In genomic region chr2:26582741-26583140, GRCm38 (mm10) we compare ENCODE assay signal across 11 mouse cellular contexts. TPM values are rescaled to one million over a fixed set of nuclear protein-coding genes. Genes with fewer than 3 reads are reported as not detected.
DNase-seq lines count a peak whose midpoint lies in the region; ATAC-seq and TF ChIP-seq lines count a peak whose summit lies in the region.
"Had no signal": no experiment of that assay in that cellular context is flagged by ENCODE, and none has a peak within 500 bp of the region (broad histone marks: within the 10 kb centered on the region; RNA-seq: fewer than 3 reads in every experiment).

No protein-coding gene starts in this region.

- H3K4me1 ChIP-seq in heart, embryonic 13.5 days: peaks cover 57% of the 10 kb centered on the region
- H3K4me1 ChIP-seq in megakaryocyte, embryonic 14.5 days: peaks cover 97% of the 10 kb centered on the region
- peaks cover 6% of the 10 kb centered on the region; the same call in 1 of the 2 replicates for H3K4me1 ChIP-seq in intestine, embryonic 14.5 days (replicated peaks; ENCODE audit: control insufficient read depth, insufficient read depth, low read length)
- peaks cover 7% of the 10 kb centered on the region for H3K4me1 ChIP-seq in small intestine, adult 2 months (ENCODE audit: control insufficient read depth, insufficient read depth, insufficient read length, low read length)

- H3K27me3 ChIP-seq in heart, embryonic 13.5 days (replicated peaks): no peaks in the 10 kb centered on the region
- H3K27me3 ChIP-seq in megakaryocyte, embryonic 14.5 days (replicated peaks): peaks cover 58% of the 10 kb centered on the region
- no peaks in the 10 kb centered on the region for H3K27me3 ChIP-seq in intestine, embryonic 14.5 days (replicated peaks; ENCODE audit: control insufficient read depth, insufficient read depth, low read length)
- H3K27me3 ChIP-seq in small intestine, adult 2 months (ENCODE audit: control insufficient read depth, insufficient read depth, low read length): no peaks in the 10 kb centered on the region; the same call in 1 of the 2 replicates

- TF ChIP-seq CTCF in small intestine, adult 2 months (IDR thresholded peaks at IDR 0.05; ENCODE audit: extremely low read depth, insufficient read length, insufficient replicate concordance, low read depth, low read length): no peak

- H3K4me3 ChIP-seq in heart, embryonic 13.5 days: no peak overlapping the region
- peak overlapping the region; percentile 29 for H3K4me3 ChIP-seq in megakaryocyte, embryonic 14.5 days (replicated peaks)
- no peak overlapping the region for H3K4me3 ChIP-seq in intestine, embryonic 14.5 days (ENCODE audit: low read depth, low read length)
- peak overlapping the region; percentile 14 for H3K4me3 ChIP-seq in small intestine, adult 2 months (ENCODE audit: low read depth, low read length)

- H3K9me3 ChIP-seq in heart, embryonic 13.5 days: no peaks in the 10 kb centered on the region
- H3K9me3 ChIP-seq in megakaryocyte, embryonic 14.5 days: no peaks in the 10 kb centered on the region
- H3K9me3 ChIP-seq in intestine, embryonic 14.5 days (ENCODE audit: control insufficient read depth, low read length): no peaks in the 10 kb centered on the region

- peak overlapping the region; percentile 89; the same call in 1 of the 2 replicates for H3K9ac ChIP-seq in heart, embryonic 13.5 days
- no peak overlapping the region for H3K9ac ChIP-seq in intestine, embryonic 14.5 days (ENCODE audit: low read length)

- WGBS in heart, embryonic 13.5 days: 64% methylated on average over 7 of the region's 7 CpGs
- WGBS in intestine, embryonic 14.5 days: 85% methylated on average over 7 of the region's 7 CpGs
- WGBS in small intestine, adult 2 months: 68% methylated on average over 7 of the region's 7 CpGs

- no peaks in the 10 kb centered on the region for H3K36me3 ChIP-seq in heart, embryonic 13.5 days
- H3K36me3 ChIP-seq in megakaryocyte, embryonic 14.5 days (replicated peaks; ENCODE audit: low read length): peaks cover 6% of the 10 kb centered on the region
- no peaks in the 10 kb centered on the region for H3K36me3 ChIP-seq in intestine, embryonic 14.5 days (ENCODE audit: control insufficient read depth, insufficient read depth, low read length)
- no peaks in the 10 kb centered on the region for H3K36me3 ChIP-seq in small intestine, adult 2 months (ENCODE audit: control insufficient read depth, insufficient read depth, low read length)

- no peak for TF ChIP-seq POLR2A in small intestine, adult 2 months (IDR thresholded peaks at IDR 0.05; ENCODE audit: low read depth, low read length)

- no peak for ATAC-seq in heart, embryonic 13.5 days (ENCODE audit: extremely low read depth, insufficient number of reproducible peaks, low FRiP score, low TSS enrichment)
- no peak for ATAC-seq in megakaryocyte, adult 5-6 weeks (ENCODE audit: poor library complexity, severe bottlenecking)
- no peak for ATAC-seq in intestine, embryonic 14.5 days (replicated peaks; ENCODE audit: low FRiP score, low TSS enrichment, low read depth)

- H3K27ac ChIP-seq in heart, embryonic 13.5 days (replicated peaks): peak overlapping the region; percentile 64
- H3K27ac ChIP-seq in intestine, embryonic 14.5 days (ENCODE audit: low read depth): peak overlapping the region; percentile 38; the same call in 1 of the 2 replicates
- peak overlapping the region; percentile 35 for H3K27ac ChIP-seq in small intestine, adult 2 months (ENCODE audit: insufficient read depth, low read depth, low read length)

- H3K4me2 ChIP-seq in heart, embryonic 13.5 days: 0 out of 2 replicates have a peak overlapping the region, but pooled peaks have one; percentile 14
- H3K4me2 ChIP-seq in intestine, embryonic 14.5 days (ENCODE audit: low read length): no peak overlapping the region

- intact Hi-C loops in heart, postnatal 25 days (cut with DNase I): loop anchor here (1.0 kb wide), 1 partner anchor 11 kb away; no protein-coding TSS in a partner anchor

- DNase-seq in heart, postnatal 25 days (ENCODE audit: low spot score): no peak
- DNase-seq in intestine, embryonic 14.5 days (ENCODE audit: low spot score): no peak
- no peak for DNase-seq in urinary bladder, adult 18-20 months (ENCODE audit: low spot score in 2 of 2)
- DNase-seq in layer of hippocampus, postnatal 10 days (ENCODE audit: low spot score in 2 of 2): no peak
- DNase-seq: cerebellum, adult 18-20 months had no signal

RNA-seq across cellular contexts. Expression of gene Egfl7, which starts 2.9 kb away (rescaled TPM):
- 170 and 185 TPM in 2 replicates for polyA plus RNA-seq in heart, embryonic 13.5 days (2015; fragmentation: Nextera tagmentation; extraction: Ambion mirVana)
- total RNA-seq in heart, postnatal 25 days (2021): 100 to 1,000 TPM; 149 to 179 TPM
- 19.7 and 90.5 TPM in 2 replicates for polyA plus RNA-seq in megakaryocyte, embryonic 14.5 days (2012; ENCODE audit: insufficient read depth, low replicate concordance)
- 1.6 and 3.1 TPM in 2 replicates for total RNA-seq in megakaryocyte, adult 5-6 weeks (2015)
- 3.7 and 3.9 TPM in 2 replicates for total RNA-seq in megakaryocyte, adult 5-6 weeks (2017)
- 129 and 135 TPM in 2 replicates for polyA plus RNA-seq in intestine, embryonic 14.5 days (2014; fragmentation: Nextera tagmentation; extraction: Ambion mirVana)
- polyA plus RNA-seq in small intestine, adult 2 months (2012; rRNA removed): 61.1 and 96.8 TPM in 2 replicates
- 100 to 1,000 TPM in 1 of 2 experiments, 10 to 100 TPM in 1; 82.2 to 102 TPM for total RNA-seq in layer of hippocampus, postnatal 10 days (2021)

RNA-seq across cellular contexts. Expression of gene Gm20532, which starts 3.7 kb away (rescaled TPM):
- polyA plus RNA-seq in heart, embryonic 13.5 days (2015; fragmentation: Nextera tagmentation; extraction: Ambion mirVana): not detected in 2 replicates
- total RNA-seq in heart, postnatal 25 days (2021): not detected
- not detected in 2 replicates for polyA plus RNA-seq in megakaryocyte, embryonic 14.5 days (2012; ENCODE audit: insufficient read depth, low replicate concordance)
- 0.36 TPM in 1 of 2 replicates, not detected in the other for total RNA-seq in megakaryocyte, adult 5-6 weeks (2015)
- total RNA-seq in megakaryocyte, adult 5-6 weeks (2017): not detected in 2 replicates
- polyA plus RNA-seq in intestine, embryonic 14.5 days (2014; fragmentation: Nextera tagmentation; extraction: Ambion mirVana): not detected in 2 replicates
- not detected in 2 replicates for polyA plus RNA-seq in small intestine, adult 2 months (2012; rRNA removed)
- not detected for total RNA-seq in layer of hippocampus, postnatal 10 days (2021)
- polyA plus RNA-seq: neural tube, embryonic 11.5 days; spleen, adult 2 months had no signal

RNA-seq across cellular contexts. Expression of gene Agpat2, which starts 21.5 kb away (rescaled TPM):
- polyA plus RNA-seq in heart, embryonic 13.5 days (2015; fragmentation: Nextera tagmentation; extraction: Ambion mirVana): 21.8 and 23.2 TPM in 2 replicates
- total RNA-seq in heart, postnatal 25 days (2021): 10 to 100 TPM; 49.7 to 51.6 TPM
- polyA plus RNA-seq in megakaryocyte, embryonic 14.5 days (2012; ENCODE audit: insufficient read depth, low replicate concordance): 34.1 and 41.8 TPM in 2 replicates
- 37.0 and 41.9 TPM in 2 replicates for total RNA-seq in megakaryocyte, adult 5-6 weeks (2015)
- total RNA-seq in megakaryocyte, adult 5-6 weeks (2017): 38.1 and 43.6 TPM in 2 replicates
- 47.5 and 53.8 TPM in 2 replicates for polyA plus RNA-seq in intestine, embryonic 14.5 days (2014; fragmentation: Nextera tagmentation; extraction: Ambion mirVana)
- polyA plus RNA-seq in small intestine, adult 2 months (2012; rRNA removed): 288 and 515 TPM in 2 replicates
- total RNA-seq in layer of hippocampus, postnatal 10 days (2021): 1 to 10 TPM; 2.1 to 2.5 TPM

RNA-seq across cellular contexts. Expression of gene Fam69b, which starts 45.5 kb away (rescaled TPM):
- 17.2 and 18.7 TPM in 2 replicates for polyA plus RNA-seq in heart, embryonic 13.5 days (2015; fragmentation: Nextera tagmentation; extraction: Ambion mirVana)
- total RNA-seq in heart, postnatal 25 days (2021): 10 to 100 TPM; 26.9 to 28.9 TPM
- 1.2 TPM in 1 of 2 replicates, not detected in the other for polyA plus RNA-seq in megakaryocyte, embryonic 14.5 days (2012; ENCODE audit: insufficient read depth, low replicate concordance)
- 0.33 TPM in 1 of 2 replicates, not detected in the other for total RNA-seq in megakaryocyte, adult 5-6 weeks (2015)
- 0.11 and 0.33 TPM in 2 replicates for total RNA-seq in megakaryocyte, adult 5-6 weeks (2017)
- 39.7 and 41.3 TPM in 2 replicates for polyA plus RNA-seq in intestine, embryonic 14.5 days (2014; fragmentation: Nextera tagmentation; extraction: Ambion mirVana)
- 5.0 and 7.7 TPM in 2 replicates for polyA plus RNA-seq in small intestine, adult 2 months (2012; rRNA removed)
- total RNA-seq in layer of hippocampus, postnatal 10 days (2021): 10 to 100 TPM; 75.0 to 82.7 TPM

Comparison
In these comparisons a context has a peak if more than half of its experiments do, and no peak if none do; other contexts are left out.
1. H3K4me3 ChIP-seq: peak in megakaryocyte, embryonic 14.5 days (single experiment) and small intestine, adult 2 months (single experiment); none in heart, embryonic 13.5 days (single experiment) and intestine, embryonic 14.5 days (single experiment).
2. Peak in every context shown above with its lines, with median percentiles within 50 percentile points of each other: H3K27ac ChIP-seq.